Mouse (Mus musculus): Measurements from ENCODE around the gene Defb36. TPM values are rescaled to one million over a fixed set of nuclear protein-coding genes. Genes with fewer than 3 reads are reported as not detected.

The Defb36 gene
- total RNA-seq (2014; fragmentation: Nextera tagmentation) (not detected in 2 replicates), total RNA-seq (2017) (not detected in 2 replicates)

DNA sequence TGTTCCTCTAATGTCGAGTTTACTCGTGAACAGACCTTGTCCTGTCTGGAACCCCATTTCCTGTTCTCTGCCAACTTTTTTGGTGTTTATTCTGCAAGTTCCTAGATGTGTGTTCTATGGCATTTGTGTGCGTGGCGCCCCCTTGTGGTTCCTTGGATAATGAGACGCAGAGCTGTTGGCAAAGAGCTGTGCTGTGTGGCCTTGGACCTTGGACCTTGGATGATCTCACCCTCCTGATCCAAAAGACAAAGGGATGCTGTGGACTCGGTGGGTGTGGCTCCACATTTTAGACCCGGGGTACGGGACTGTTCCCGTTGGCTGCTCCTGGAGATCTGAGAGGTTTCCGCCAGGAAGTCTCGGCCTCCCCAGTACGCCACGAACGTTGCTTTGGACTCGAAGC, at the start of gene Defb36:
Gene Defb36, plus strand, starts transcription at position 271 of the 400 bp plus-strand sequence.
- peak; percentile 46 for ATAC-seq (replicated peaks; ENCODE audit: poor library complexity, severe bottlenecking)

DNA sequence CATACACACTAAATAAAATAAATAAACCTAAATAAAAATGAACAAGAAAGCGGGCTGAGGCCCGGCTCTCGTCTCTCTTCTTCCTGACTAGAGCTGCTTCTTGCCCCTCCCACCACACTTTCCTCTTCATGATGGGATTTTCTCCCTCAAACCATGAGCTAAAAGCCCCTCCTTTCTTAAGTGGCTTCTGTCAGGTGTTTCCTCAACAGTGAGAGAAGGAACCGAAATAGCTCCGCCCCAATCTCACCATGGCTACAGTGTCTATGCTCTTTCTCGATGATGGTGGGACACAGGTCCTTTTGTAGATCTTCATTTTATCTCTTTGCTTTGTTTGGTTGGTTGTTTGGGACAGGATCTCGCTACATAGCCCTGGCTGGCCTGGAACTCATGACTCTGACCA, 47.5 kb upstream of the Defb36 start:
- no peak; the same call in 1 of the 2 replicates for ATAC-seq (replicated peaks; ENCODE audit: poor library complexity, severe bottlenecking)

DNA sequence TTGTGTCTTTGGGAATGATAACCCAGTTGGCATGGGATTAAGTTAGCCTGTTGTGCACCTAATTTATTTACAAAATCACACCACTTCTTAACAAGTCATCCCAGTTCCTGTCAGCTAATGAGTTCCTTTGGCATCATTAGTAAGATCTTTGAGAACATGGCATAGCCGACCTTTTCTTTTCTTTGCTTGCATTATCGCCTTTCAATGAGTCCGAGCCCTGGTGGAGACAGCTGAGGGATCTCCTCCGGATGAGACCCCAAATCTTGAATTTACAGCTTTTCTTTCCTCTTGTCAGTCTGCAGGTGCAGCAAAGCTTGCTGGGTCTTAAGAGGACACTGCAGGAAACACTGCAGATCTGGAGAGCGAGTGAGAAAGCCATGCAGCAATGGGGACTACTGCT, 35.1 kb upstream of the Defb36 start, which contains the start of gene Gm17416:
Gene Gm17416, plus strand, starts transcription at position 301 of the 400 bp plus-strand sequence.
- no peak for ATAC-seq (replicated peaks; ENCODE audit: poor library complexity, severe bottlenecking)

DNA sequence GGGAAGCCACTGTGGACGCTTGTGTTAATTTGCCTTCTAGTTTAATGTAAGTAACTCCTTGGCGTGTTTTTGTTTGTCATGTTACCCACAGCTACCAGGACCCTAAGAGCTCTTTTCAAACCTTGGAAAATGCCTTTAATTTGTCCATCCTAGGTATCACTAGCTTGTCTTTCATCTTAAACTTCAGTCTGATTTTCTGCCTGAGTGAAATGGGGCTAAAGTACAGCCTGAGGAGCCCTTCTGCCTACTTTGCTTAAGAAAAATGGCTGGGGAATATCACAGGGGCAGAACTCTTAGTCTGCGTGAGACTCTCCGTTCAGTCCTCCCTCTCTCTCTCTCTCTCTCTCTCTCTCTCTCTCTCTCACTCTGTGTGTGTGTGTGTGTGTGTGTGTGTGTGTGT, 34.2 kb upstream of the Defb36 start:
- no peak for ATAC-seq (replicated peaks; ENCODE audit: poor library complexity, severe bottlenecking)

DNA sequence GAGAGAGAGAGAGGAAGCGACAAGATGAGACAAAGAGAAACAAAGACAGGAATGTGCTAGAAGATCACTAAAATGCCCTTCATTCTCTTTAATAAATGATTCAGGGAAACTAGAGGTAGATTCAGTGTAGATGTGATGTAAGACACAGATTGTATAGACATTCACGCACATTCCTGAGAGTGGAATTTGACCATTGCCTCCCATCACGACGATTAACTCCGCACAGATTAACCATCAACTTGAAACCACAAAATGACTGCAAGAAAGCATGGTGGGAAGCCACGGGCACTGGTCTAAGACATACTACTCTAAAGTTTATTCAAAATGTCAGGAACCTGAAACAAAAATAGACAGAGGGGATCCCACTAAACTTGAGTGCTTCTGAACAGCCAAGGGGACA, 33.8 kb upstream of the Defb36 start:
- ATAC-seq (replicated peaks; ENCODE audit: poor library complexity, severe bottlenecking): no peak

DNA sequence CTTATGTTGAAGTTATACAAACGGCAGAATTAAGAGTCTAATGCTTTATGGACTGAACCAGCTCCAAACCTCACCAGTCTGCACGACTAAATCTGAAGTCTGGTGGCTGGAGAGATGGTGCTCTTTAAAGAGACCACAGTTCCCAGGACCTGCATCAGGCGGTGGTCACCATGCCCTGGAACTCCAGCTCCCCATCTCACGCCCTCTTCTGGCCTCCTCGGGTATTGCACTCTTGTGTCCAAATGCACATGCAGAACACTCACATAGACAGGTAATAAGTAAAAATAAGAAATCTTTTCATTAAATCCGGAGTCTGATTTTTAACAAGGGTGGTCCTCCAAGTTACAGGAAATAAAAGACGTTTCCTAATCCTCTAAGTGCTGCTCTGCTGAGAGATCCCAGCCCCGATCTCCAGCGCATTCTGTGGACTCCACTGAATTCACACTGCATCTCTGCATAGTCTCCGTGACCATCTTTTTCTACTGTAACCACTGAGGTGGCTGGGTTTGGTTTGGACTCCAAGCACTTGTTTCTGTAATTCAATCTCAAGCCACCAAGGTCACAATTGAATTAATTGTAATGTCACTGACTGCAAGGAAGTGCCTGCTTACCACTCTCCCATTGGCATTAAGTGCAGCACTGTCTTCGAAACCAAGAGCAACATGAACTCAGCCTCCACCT, 31.9 kb upstream of the Defb36 start, which contains the start of gene Defb21:
Gene Defb21, plus strand, starts transcription at position 631 of the 681 bp plus-strand sequence.
- no peak for ATAC-seq (replicated peaks; ENCODE audit: poor library complexity, severe bottlenecking)

DNA sequence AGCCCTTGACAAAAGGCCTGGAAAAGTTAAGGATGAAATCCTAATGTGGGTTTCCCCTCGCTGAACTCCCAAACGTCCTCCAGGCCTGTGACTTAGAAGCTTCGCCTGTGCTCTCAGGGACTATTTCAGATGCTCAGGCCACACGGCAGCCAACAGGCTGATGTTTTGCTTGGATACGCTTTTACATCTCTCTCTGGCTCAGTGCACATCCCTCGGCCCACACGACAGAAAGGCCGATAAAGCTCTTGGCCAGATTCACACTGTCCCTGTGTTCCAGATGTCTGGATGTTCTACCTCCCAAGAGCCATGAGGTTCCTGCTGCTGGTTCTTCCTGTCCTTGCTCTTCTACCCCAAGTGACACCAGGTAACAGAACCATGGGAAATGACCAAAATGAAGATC, 30.6 kb upstream of the Defb36 start:
- ATAC-seq (replicated peaks; ENCODE audit: poor library complexity, severe bottlenecking): no peak

DNA sequence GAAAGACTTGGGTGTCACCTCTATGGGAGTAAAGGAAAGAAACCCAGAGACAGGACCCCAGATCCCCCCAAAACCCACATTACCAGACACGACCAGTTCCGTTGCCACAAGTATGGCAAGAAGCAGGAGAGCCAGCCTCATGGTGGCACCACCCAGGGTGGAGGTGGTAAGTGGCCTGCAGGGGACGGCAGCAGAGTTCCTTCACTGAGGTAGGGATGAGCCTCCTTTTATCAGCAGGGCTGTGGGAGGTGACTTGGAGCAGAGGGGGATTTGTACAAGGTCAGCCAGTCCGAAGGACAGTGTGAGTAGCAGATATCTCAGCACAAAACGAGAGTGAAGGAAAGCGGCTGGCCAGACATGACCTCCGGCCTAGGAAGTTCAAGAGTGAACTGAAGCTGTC, 24.0 kb upstream of the Defb36 start, which contains the start of gene Defb19:
Gene Defb19, minus strand, starts transcription at position 206 of the 400 bp plus-strand sequence.
- no peak for ATAC-seq (replicated peaks; ENCODE audit: poor library complexity, severe bottlenecking)

DNA sequence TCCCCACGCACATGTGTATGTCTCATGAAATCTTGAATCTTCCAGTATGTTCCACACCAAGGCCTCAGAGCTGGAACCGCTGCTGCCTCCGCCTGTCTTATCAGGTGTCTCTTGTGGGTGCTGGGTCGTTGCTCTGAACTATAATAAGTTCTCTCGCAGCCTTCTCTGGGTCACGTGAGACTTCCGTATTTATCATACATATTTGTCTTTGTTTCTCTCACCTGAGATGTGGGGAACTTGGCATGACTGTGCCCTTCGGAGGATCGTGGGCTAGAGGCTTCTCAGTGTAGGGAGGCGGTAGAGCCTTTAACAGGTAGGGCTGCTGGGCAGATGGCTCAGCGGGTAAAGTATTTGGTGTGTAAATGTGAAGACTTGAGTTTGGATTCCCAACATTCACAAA, 23.5 kb upstream of the Defb36 start:
- ATAC-seq (replicated peaks; ENCODE audit: poor library complexity, severe bottlenecking): no peak

DNA sequence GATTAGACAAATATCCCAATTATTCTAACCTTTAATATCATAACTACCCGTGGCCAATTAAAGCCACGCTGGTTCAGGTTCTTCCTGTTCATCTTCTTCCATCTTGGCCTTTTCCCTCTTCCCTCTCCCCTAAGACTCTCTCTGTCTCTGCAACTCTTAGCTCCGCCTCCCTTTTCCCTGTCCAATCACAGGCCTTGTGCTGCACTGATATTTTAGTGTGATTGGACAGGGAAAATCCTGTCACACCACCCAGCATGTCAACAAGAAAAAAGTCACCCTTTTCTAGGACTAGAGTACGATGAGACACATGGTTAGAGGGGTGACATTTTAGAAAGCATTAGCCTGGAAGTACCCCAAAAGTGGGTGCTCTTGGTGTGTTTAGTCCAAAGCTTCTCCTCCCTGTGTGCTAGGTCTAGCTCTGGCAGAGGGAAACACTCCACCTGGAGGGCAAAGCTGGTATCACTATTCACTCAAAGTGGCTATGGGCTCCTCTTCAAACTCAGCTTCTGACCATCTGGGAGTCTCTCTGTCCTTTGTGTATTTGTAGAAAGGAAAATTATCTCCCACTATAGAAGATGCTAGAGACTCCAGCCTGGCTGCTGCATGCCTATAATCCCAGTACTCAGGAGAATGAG, 17.1 kb upstream of the Defb36 start:
- ATAC-seq (replicated peaks; ENCODE audit: poor library complexity, severe bottlenecking): peak; percentile 78

DNA sequence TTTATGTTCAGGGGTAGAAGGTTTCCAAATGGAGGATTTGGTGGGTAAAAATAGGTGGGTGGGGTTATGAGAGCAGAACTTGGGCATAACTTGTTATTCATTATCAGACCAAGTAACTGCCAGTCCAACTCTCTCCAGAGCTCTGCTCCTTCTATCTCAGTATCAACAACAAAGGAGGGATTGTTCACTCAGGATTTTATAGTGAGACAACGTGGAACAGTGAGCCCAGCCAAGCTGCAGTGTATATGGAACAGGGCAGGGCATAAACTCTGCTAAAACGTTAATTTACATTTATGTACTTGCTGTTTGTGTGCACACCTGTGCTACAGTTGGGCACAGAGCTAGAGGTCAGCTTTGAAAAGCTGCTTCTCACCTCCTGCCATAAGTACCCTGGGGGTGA, 15.7 kb upstream of the Defb36 start:
- no peak for ATAC-seq (replicated peaks; ENCODE audit: poor library complexity, severe bottlenecking)

DNA sequence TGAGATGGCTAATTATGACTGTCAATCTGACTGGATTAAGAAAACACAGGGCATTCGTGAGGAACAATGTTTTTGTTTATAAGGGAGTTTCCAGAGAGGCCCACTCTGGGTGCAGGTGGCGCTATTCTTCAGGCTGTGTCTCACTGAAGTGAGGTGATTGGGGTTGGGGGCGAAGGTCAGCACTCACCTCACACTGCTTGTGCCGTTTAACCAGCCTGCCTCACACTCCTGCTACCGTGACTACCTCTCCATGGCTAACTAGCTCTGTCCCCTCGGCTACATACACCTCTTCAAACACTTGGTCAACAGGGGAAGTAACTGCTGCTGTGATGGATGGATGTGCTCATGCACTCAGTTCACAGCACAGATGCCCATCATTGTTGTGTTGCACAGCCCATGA, 15.1 kb upstream of the Defb36 start:
- no peak for ATAC-seq (replicated peaks; ENCODE audit: poor library complexity, severe bottlenecking)

DNA sequence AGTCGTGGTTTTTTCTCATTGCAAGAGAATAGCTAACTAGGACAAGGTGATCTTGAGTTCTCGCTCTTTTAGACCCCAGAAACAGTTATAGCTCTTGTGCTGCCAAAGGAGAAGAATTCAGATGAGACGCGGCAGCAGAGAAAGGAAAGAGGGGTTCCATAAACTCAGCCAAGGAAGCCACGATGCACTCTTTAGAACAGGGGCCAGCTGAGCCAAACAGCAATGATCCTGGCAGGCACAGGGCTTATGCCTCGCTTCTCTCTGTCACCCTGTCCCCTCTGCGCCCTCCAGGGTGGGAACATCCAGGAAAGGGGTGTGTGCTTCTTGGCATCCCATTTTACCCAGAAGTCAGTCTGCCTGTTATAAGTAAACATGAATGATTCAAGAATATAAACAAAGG, 4.8 kb upstream of the Defb36 start, which contains the start of gene Defb45:
Gene Defb45, minus strand, starts transcription at position 101 of the 400 bp plus-strand sequence.
- ATAC-seq (replicated peaks; ENCODE audit: poor library complexity, severe bottlenecking): no peak

DNA sequence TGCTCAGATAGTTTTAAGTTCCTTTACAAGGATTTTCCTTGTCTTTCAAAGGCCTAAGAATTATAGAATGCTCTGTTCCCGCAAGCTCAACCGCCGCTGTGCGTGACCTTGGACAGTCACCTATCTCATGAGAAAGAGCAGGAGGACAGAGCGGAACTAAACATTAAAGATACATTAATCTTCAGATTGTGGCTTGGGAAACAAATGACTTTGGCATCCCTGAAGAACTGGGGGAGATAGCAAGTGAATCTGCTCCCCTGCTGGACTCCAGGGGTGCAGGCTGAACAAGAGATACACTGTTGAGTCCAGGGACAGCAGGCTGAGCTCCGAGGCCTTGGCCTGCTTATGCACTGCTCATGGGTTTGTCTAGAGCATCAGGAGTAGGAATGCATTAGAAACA, 4.1 kb upstream of the Defb36 start:
- ATAC-seq (replicated peaks; ENCODE audit: poor library complexity, severe bottlenecking): no peak

DNA sequence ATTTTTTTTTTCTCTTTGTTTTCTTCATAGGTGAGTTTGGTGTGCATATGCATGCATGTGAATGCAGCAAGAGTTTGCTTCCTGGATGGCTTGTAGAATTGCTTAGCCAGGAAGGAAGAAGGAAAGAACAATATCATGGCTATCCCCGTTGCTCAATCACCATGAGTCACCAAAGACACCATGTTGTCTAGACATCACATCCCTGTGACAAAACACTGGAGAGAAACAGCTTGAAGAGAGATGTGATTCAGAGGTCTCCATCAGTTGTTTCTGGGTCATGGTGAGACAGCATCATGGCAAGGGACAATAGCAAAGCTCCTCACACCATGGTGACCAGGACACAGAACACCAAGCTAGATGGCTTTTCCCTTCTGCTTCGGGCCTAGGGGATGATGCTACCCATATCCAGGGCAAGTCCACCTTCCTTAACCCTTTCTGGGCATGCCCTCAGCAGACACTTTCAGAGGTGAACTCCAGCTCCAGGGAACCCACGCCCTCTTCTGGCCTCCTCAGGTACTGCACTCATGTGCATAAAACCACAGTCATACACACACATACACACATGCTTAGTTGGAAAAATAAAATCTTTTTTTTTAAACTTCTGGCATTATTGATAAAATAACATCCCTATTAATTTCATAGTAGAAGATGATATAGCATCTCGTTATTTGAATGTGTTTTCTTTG, 2.7 kb upstream of the Defb36 start:
- ATAC-seq (replicated peaks; ENCODE audit: poor library complexity, severe bottlenecking): peak; percentile 61

DNA sequence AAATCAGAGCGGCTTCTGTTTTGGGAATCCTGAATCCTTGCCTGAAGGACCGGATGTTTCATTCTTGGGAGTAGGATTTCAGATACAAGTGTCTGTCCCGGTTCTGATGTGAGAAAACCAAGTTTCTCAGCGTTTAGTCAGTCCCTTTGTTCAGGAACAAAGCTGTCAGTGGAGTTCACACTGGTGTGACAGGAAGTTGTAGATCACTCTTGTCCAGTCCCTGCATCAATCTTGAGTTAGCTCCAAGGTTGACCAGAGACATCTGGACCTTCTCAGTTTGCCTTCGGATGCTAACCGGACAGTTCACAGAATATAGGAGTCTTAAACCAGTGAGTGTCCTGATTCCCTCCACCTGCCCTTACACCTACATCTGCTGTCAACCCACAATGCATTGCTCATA, 3.6 kb downstream of the Defb36 start:
- no peak for ATAC-seq (replicated peaks; ENCODE audit: poor library complexity, severe bottlenecking)

DNA sequence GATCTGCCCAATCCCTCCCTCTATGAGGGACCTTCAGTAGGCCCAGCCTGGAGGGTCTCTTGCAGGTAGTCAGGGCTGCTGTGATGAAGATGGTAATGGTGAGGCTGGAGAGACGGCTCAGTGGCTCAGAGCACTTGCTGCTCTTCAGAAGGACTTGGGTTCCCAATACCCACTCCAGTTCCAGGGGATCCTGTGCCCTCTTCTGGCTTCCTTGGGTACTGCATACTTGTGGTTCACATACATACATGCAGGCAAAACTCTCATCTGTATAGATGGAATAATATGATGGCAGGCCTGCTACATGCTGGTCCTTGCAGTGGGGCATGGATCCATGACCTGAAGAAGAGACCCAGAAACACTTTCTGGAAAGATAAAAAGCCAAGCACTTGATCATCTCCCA, 4.6 kb downstream of the Defb36 start:
- no peak for ATAC-seq (replicated peaks; ENCODE audit: poor library complexity, severe bottlenecking)

DNA sequence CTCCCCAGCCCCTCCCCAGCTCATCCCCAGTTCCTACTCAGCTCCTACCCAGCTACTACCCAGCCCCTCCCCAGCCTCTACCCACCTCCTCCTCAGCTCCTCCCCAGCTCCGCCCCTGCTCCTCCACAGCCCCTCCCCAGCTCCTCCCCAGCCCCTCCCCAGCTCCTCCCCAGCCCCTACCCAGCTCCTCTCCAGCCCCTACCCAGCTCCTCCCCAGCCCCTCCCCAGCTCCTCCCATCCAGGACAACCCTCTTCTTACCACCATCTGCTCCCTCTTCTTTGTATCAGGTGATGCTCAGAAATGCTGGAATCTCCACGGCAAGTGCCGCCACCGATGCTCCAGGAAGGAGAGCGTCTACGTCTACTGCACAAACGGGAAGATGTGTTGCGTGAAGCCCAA, 8.1 kb downstream of the Defb36 start:
- ATAC-seq (replicated peaks; ENCODE audit: poor library complexity, severe bottlenecking): no peak

DNA sequence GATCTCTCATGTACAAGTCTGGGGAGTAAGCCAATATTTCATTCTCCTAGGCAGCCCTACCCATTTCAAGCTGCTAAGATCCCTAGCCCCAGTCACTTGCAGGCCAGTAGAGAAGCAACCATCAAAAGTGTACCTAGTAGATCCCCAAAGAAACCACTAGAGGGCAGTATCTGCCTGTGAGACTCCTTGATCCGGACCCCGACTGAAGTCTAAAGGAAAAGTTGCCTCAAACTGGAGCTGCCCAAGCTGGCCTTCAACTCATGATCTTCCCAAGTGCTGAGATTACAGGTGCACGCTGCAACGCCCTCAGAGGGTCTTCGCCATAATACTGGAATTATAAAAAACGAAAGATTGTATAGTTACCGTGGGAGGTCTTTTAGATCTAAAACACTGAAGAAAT, 11.4 kb downstream of the Defb36 start:
- peak; percentile 80 for ATAC-seq (replicated peaks; ENCODE audit: poor library complexity, severe bottlenecking)

DNA sequence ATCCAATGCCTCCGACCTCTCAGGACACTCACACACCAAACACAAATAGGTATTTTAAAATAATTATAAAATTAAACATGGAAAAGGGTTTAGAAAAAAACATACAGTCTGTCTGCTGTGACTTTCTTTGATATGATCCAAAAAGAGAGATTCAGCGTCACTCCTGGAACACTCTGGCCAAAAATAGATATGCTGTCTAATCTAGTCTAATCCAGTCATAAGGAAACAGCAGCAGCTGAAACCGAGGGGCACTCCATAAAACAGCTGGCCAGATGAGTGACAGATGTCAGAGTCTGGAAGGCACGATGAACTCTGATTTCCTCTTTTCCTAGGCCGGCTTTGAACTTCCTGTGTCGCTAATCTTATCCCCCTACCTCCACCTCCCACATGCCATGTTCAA, 12.3 kb downstream of the Defb36 start:
- no peak for ATAC-seq (replicated peaks; ENCODE audit: poor library complexity, severe bottlenecking)

DNA sequence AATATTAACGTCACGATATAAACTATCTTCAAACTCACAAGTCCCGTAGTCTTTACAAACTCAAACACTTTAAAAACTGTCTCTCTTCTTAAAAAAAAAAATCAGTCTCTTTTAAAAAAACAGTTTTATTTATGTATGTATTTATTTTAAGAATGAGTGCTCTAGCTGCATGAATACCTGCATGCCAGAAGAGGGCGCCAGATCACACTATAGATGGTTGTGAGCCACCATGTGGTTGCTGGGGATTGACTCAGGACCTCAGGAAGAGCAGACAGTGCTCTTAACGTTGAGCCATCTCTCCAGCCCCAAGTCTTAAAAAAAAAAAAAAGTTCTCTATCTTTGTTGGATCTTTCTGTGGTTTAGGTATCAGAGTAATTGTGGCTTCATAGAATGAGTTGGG, 13.2 kb downstream of the Defb36 start:
- no peak for ATAC-seq (replicated peaks; ENCODE audit: poor library complexity, severe bottlenecking)

Measured in granulocyte monocyte progenitor cell, adult 5-6 weeks (primary cell).